Mouse (Mus musculus): ENCODE measurements around the gene Gm3298. TPM values are rescaled to one million over a fixed set of nuclear protein-coding genes. Genes with fewer than 3 reads are reported as not detected.
"Not testable (repeated sequence)": the region's sequence is repeated elsewhere in the genome, so short reads cannot be mapped to it uniquely, and the experiment has no call there.

Gm3298 gene
- total RNA-seq (2021), result not detected

- not testable (repeated sequence) for DNase-seq
Measured at GRCm38 (mm10) chr14:5015591-5015990, at the start of gene Gm3298. Gm3298 (plus strand) TSS chr14:5015891.

- DNase-seq, result not testable (repeated sequence)
Measured at GRCm38 (mm10) chr14:4983635-4984034, 32.1 kb upstream of the Gm3298 start, which contains the start of gene Gm8297. Gm8297 (plus strand) TSS chr14:4983935.

GRCm38 (mm10) chr14:5050329-5050728, 34.6 kb downstream of the Gm3298 start, which contains the start of gene 4930555G01Rik:
4930555G01Rik (plus strand) TSS chr14:5050629.
- DNase-seq, result not testable (repeated sequence)

Other genes with a start within 250 kb of the Gm3298 start
- not detected for gene Gm9602, start 239.6 kb upstream of the Gm3298 start, total RNA-seq (2021)
- gene Gm3269, start 177.8 kb upstream of the Gm3298 start, total RNA-seq (2021), result not detected
- 1 to 10 TPM in 1 of 2 experiments, under 1 TPM in 1; 0.81 to 5.3 TPM for gene Gm3264, start 160.3 kb upstream of the Gm3298 start, total RNA-seq (2021)
- gene Gm3278, start 123.5 kb upstream of the Gm3298 start, total RNA-seq (2021), result not detected
- gene Gm8297, start 32.0 kb upstream of the Gm3298 start, total RNA-seq (2021), result not detected
- not detected for gene 4930555G01Rik, start 34.7 kb downstream of the Gm3298 start, total RNA-seq (2021)
- gene Gm8281, start 55.1 kb downstream of the Gm3298 start, total RNA-seq (2021), result under 1 TPM in 1 of 2 experiments, not detected in 1; 0.52 TPM
- not detected for gene Gm8279, start 115.6 kb downstream of the Gm3298 start, total RNA-seq (2021)
- gene Gm3317, start 148.6 kb downstream of the Gm3298 start, total RNA-seq (2021), result not detected
- gene Gm8271, start 169.9 kb downstream of the Gm3298 start, total RNA-seq (2021), result not detected
- not detected for gene Gm3526, start 244.7 kb downstream of the Gm3298 start, total RNA-seq (2021)